21 mouse cellular contexts compared by ENCODE assay signal in genomic region chr5:66135161-66135852, GRCm38 (mm10). TPM values are rescaled to one million over a fixed set of nuclear protein-coding genes. Genes with fewer than 3 reads are reported as not detected.
DNase-seq lines count a peak whose midpoint lies in the region; ATAC-seq and TF ChIP-seq lines count a peak whose summit lies in the region.
"Had no signal": no experiment of that assay in that cellular context is flagged by ENCODE, and none has a peak within 500 bp of the region (broad histone marks: within the 10 kb centered on the region; RNA-seq: fewer than 3 reads in every experiment).

No protein-coding gene starts in this region.

- H3K4me3 ChIP-seq in liver, adult 2 months (ENCODE audit: insufficient read depth, low read depth, low read length), result no peak overlapping the region
- H3K4me3 ChIP-seq in liver, embryonic 11.5 days (ENCODE audit: low read depth, low read length), result no peak overlapping the region
- no peak overlapping the region for H3K4me3 ChIP-seq in hindbrain, embryonic 13.5 days
- H3K4me3 ChIP-seq: forebrain, embryonic 10.5 days; heart, adult 2 months; heart, embryonic 13.5 days; hindbrain, embryonic 12.5 days; myocyte; neural tube, embryonic 13.5 days had no signal

- no peak for ATAC-seq in liver, embryonic 11.5 days (replicated peaks; ENCODE audit: low FRiP score)
- no peak for ATAC-seq in hindbrain, embryonic 13.5 days (ENCODE audit: low FRiP score)
- ATAC-seq: midbrain, embryonic 16.5 days had no signal

- H3K9ac ChIP-seq in liver, adult 2 months (ENCODE audit: low read depth, low read length), result peak overlapping the region; percentile 49
- H3K9ac ChIP-seq in liver, embryonic 11.5 days (ENCODE audit: low read depth, low read length), result no peak overlapping the region
- no peak overlapping the region for H3K9ac ChIP-seq in hindbrain, embryonic 13.5 days
- H3K9ac ChIP-seq: heart, embryonic 13.5 days; hindbrain, embryonic 12.5 days; liver, embryonic 14.5 days; neural tube, embryonic 13.5 days had no signal

- no peak for TF ChIP-seq POLR2A in liver, adult 2 months (IDR thresholded peaks at IDR 0.05; ENCODE audit: extremely low read depth, insufficient read depth, low read length)

- intact Hi-C loops in left cerebral cortex, postnatal 10 days (cut with DNase I), result no loop called here

- peak; percentile 38 for DNase-seq in adrenal gland, postnatal 10 days
- no peak for DNase-seq in adrenal gland, postnatal 36 days
- DNase-seq in liver, adult 2 months (ENCODE audit: extremely low read depth, low read depth, low spot score), result peak; percentile 65
- DNase-seq in liver, embryonic 11.5 days (ENCODE audit: low spot score), result no peak
- peak; percentile 63 for DNase-seq in retina, postnatal 1 day
- DNase-seq in retina, embryonic 14.5 days (ENCODE audit: low spot score), result no peak
- no peak for DNase-seq in left cerebral cortex, postnatal 10 days (ENCODE audit: extremely low spot score in 1 of 2, low spot score in 2 of 2)
- DNase-seq: cerebellum, adult 8-10 months; gastrocnemius, postnatal 36 days; heart, adult 2 months; heart, postnatal 14 days; kidney, adult 11 months; lung, postnatal 10 days had no signal

- H3K27me3 ChIP-seq in liver, adult 2 months (ENCODE audit: control insufficient read depth, insufficient read depth, low read length), result no peaks in the 10 kb centered on the region
- no peaks in the 10 kb centered on the region for H3K27me3 ChIP-seq in liver, embryonic 11.5 days (replicated peaks; ENCODE audit: control insufficient read depth, insufficient read depth, low read length)
- H3K27me3 ChIP-seq in hindbrain, embryonic 13.5 days, result 0 out of 2 replicates have a peak, but pooled peaks cover 3% of the 10 kb centered on the region
- H3K27me3 ChIP-seq: hindbrain, embryonic 12.5 days had no signal

- H3K27ac ChIP-seq in liver, adult 2 months (replicated peaks; ENCODE audit: insufficient read depth, low read depth, low read length), result peak overlapping the region; percentile 68
- no peak overlapping the region for H3K27ac ChIP-seq in liver, embryonic 11.5 days (ENCODE audit: low read depth, low read length)
- no peak overlapping the region for H3K27ac ChIP-seq in hindbrain, embryonic 13.5 days
- H3K27ac ChIP-seq: forebrain, embryonic 10.5 days; heart, adult 2 months; heart, embryonic 13.5 days; hindbrain, embryonic 12.5 days; liver, embryonic 14.5 days; neural tube, embryonic 13.5 days had no signal

- WGBS in liver, adult 2 months, result 27% methylated on average over 11 of the region's 11 CpGs
- 79% methylated on average over 11 of the region's 11 CpGs for WGBS in liver, embryonic 11.5 days
- 65% methylated on average over 11 of the region's 11 CpGs for WGBS in hindbrain, embryonic 13.5 days

- peaks cover 31% of the 10 kb centered on the region for H3K79me2 ChIP-seq in liver, adult 2 months (ENCODE audit: control insufficient read depth, insufficient read depth, low read length)

- no peaks in the 10 kb centered on the region for H3K9me3 ChIP-seq in liver, embryonic 11.5 days (ENCODE audit: control insufficient read depth, low read length)
- H3K9me3 ChIP-seq in hindbrain, embryonic 13.5 days, result no peaks in the 10 kb centered on the region
- H3K9me3 ChIP-seq: forebrain, embryonic 10.5 days; heart, embryonic 13.5 days; hindbrain, embryonic 12.5 days; neural tube, embryonic 13.5 days had no signal

- peaks cover 39% of the 10 kb centered on the region for H3K4me1 ChIP-seq in liver, adult 2 months (ENCODE audit: control insufficient read depth, insufficient read depth, low read length)
- H3K4me1 ChIP-seq in liver, embryonic 11.5 days (replicated peaks; ENCODE audit: control insufficient read depth, insufficient read depth, low read length), result no peaks in the 10 kb centered on the region
- no peaks in the 10 kb centered on the region for H3K4me1 ChIP-seq in hindbrain, embryonic 13.5 days (replicated peaks)
- H3K4me1 ChIP-seq: neural tube, embryonic 13.5 days had no signal

- no peak for TF ChIP-seq CTCF in liver, adult 2 months (IDR thresholded peaks at IDR 0.05; ENCODE audit: low read depth, low read length)

- no peak overlapping the region for H3K4me2 ChIP-seq in liver, embryonic 11.5 days
- no peak overlapping the region for H3K4me2 ChIP-seq in hindbrain, embryonic 13.5 days
- H3K4me2 ChIP-seq: heart, embryonic 13.5 days; hindbrain, embryonic 12.5 days; neural tube, embryonic 13.5 days had no signal

- H3K36me3 ChIP-seq in liver, adult 2 months (ENCODE audit: control insufficient read depth, insufficient read depth, low read length), result peaks cover 7% of the 10 kb centered on the region
- H3K36me3 ChIP-seq in liver, embryonic 11.5 days (ENCODE audit: control insufficient read depth, insufficient read depth, low read length), result no peaks in the 10 kb centered on the region
- H3K36me3 ChIP-seq in hindbrain, embryonic 13.5 days, result no peaks in the 10 kb centered on the region
- H3K36me3 ChIP-seq: forebrain, embryonic 10.5 days; heart, embryonic 13.5 days; hindbrain, embryonic 12.5 days; neural tube, embryonic 13.5 days had no signal

RNA-seq across cellular contexts. Expression of gene Rbm47, which starts 37.6 kb away (rescaled TPM):
- 10 to 100 TPM; 54.7 to 55.9 TPM for total RNA-seq in adrenal gland, postnatal 10 days (2021)
- 100 to 1,000 TPM; 102 to 121 TPM for total RNA-seq in adrenal gland, postnatal 36 days (2021)
- total RNA-seq in liver, adult 2 months (2014; rRNA removed), result 63.5 and 81.8 TPM in 2 replicates
- polyA plus RNA-seq in liver, adult 2 months (2012; rRNA removed), result 47.4 and 58.7 TPM in 2 replicates
- 13.5 and 13.9 TPM in 2 replicates for polyA plus RNA-seq in liver, embryonic 11.5 days (2014; fragmentation: Nextera tagmentation; extraction: Ambion mirVana)
- total RNA-seq in left cerebral cortex, postnatal 10 days (2021), result 1 to 10 TPM; 2.2 to 2.8 TPM
- 3.9 and 7.8 TPM in 2 replicates for polyA plus RNA-seq in hindbrain, embryonic 13.5 days (2015; fragmentation: Nextera tagmentation; extraction: Ambion mirVana)

Comparison
In these comparisons a context has a peak if more than half of its experiments do, and no peak if none do; other contexts are left out.
1. DNase-seq: peak in adrenal gland, postnatal 10 days (single experiment), liver, adult 2 months (single experiment) and retina, postnatal 1 day (single experiment); none in adrenal gland, postnatal 36 days (0 of 2), liver, embryonic 11.5 days (single experiment), retina, embryonic 14.5 days (single experiment) and left cerebral cortex, postnatal 10 days (0 of 2).
2. RNA of gene Rbm47, which starts 37.6 kb away (total RNA-seq): 102 to 121 TPM in adrenal gland, postnatal 36 days, 63.5 to 81.8 TPM in liver, adult 2 months and 54.7 to 55.9 TPM in adrenal gland, postnatal 10 days; 2.2 to 2.8 TPM in left cerebral cortex, postnatal 10 days; every median in the first group is over 10 times any median in the second.